Mouse (Mus musculus) MEL (cell line): ENCODE results near the gene Bpifc. TPM values are rescaled to one million over a fixed set of nuclear protein-coding genes. Genes with fewer than 3 reads are reported as not detected.
A peak's percentile ranks its signal among the peaks of the same experiment; 100 is the strongest.

Experiments
- DNase-seq: peaks from one replicate; pipeline ENCODE4 v3.0.0; 2011; ENCODE audit warnings: low read depth, low spot score
- H3K27ac ChIP-seq: 2 replicates; pipeline ENCODE4 v1.5.1; 2012; ENCODE audit warnings: low read depth, mild to moderate bottlenecking, control low read depth, low read length, moderate library complexity; ENCODE audit not compliant: control insufficient read depth
- H3K27me3 ChIP-seq, 2 experiments: fragments of 150-350 bp in 1 of 2; sonication (generic) in 1 of 2; 2 replicates each; pipeline ENCODE4 v1.6.1; 2012; ENCODE audit warnings: low read length in 2 of 2, mild to moderate bottlenecking in 2 of 2, improper control_type of control experiment in 1 of 2, moderate library complexity in 1 of 2; ENCODE audit not compliant: insufficient read depth in 2 of 2, control insufficient read depth in 1 of 2
- H3K36me3 ChIP-seq, 2 experiments: 2 replicates each; pipeline ENCODE4 v1.6.1; 2012 to 2014; ENCODE audit warnings: low read length in 2 of 2, improper control_type of control experiment in 1 of 2, inconsistent platforms in 1 of 2, mild to moderate bottlenecking in 1 of 2; ENCODE audit not compliant: insufficient read depth in 2 of 2, control insufficient read depth in 1 of 2
- H3K4me1 ChIP-seq, 2 experiments: fragments of 150-350 bp in 1 of 2; sonication (generic) in 1 of 2; 2 replicates each; pipeline ENCODE4 v1.6.1; 2012; ENCODE audit warnings: low read length in 2 of 2, improper control_type of control experiment in 1 of 2, mild to moderate bottlenecking in 1 of 2; ENCODE audit not compliant: insufficient read depth in 2 of 2, control insufficient read depth in 1 of 2
- H3K4me3 ChIP-seq, 2 experiments: fragments of 150-350 bp in 1 of 2; sonication (generic) in 1 of 2; 2 replicates each; pipeline ENCODE4 v1.5.1; 2012; ENCODE audit warnings: low read depth in 2 of 2, low read length in 2 of 2, mild to moderate bottlenecking in 2 of 2, moderate library complexity in 2 of 2, control low read depth in 1 of 2, improper control_type of control experiment in 1 of 2; ENCODE audit not compliant: control insufficient read depth in 1 of 2, insufficient read depth in 1 of 2
- H3K79me2 ChIP-seq: 2 replicates; pipeline ENCODE4 v1.6.1; 2012; ENCODE audit warnings: mild to moderate bottlenecking, low read length, moderate library complexity; ENCODE audit not compliant: control insufficient read depth, poor library complexity, insufficient read depth
- H3K9ac ChIP-seq: 2 replicates; pipeline ENCODE4 v1.6.1; 2012; ENCODE audit warnings: low read depth, mild to moderate bottlenecking, control low read depth, low read length, moderate library complexity; ENCODE audit not compliant: control insufficient read depth, poor library complexity, severe bottlenecking
- H3K9me3 ChIP-seq: fragments of 150-350 bp; sonication (generic); replicated peaks from 2 replicates; pipeline ENCODE4 v1.6.1; 2012; ENCODE audit warnings: mild to moderate bottlenecking, low read length, improper control_type of control experiment, moderate library complexity; ENCODE audit not compliant: insufficient read depth
- BHLHE40 ChIP-seq: IDR thresholded peaks from 2 replicates; pipeline ENCODE4 v1.6.1; 2012; ENCODE audit warnings: low read depth, mild to moderate bottlenecking, inconsistent platforms, low read length, improper control_type of control experiment, borderline replicate concordance
- CHD1 ChIP-seq: IDR thresholded peaks from 2 replicates; pipeline ENCODE4 v1.6.1; 2012; ENCODE audit warnings: low read depth, mild to moderate bottlenecking, inconsistent platforms, low read length, improper control_type of control experiment
- E2F4 ChIP-seq: IDR thresholded peaks from 2 replicates; pipeline ENCODE4 v1.6.1; 2011; ENCODE audit warnings: low read depth, low read length, improper control_type of control experiment, borderline replicate concordance
- ELF1 ChIP-seq: IDR thresholded peaks from 2 replicates; pipeline ENCODE4 v1.6.1; 2014; ENCODE audit warnings: low read depth, mild to moderate bottlenecking, inconsistent platforms, low read length, improper control_type of control experiment, moderate library complexity
- ETS1 ChIP-seq: IDR thresholded peaks from 2 replicates; pipeline ENCODE4 v1.6.1; 2012; ENCODE audit warnings: low read depth, mild to moderate bottlenecking, inconsistent platforms, low read length, improper control_type of control experiment, moderate library complexity
- MAFK ChIP-seq: IDR thresholded peaks from 2 replicates; pipeline ENCODE4 v1.6.1; 2011; ENCODE audit warnings: low read depth, mild to moderate bottlenecking, low read length, improper control_type of control experiment, borderline replicate concordance
- MAX ChIP-seq: IDR thresholded peaks from 2 replicates; pipeline ENCODE4 v1.6.1; 2011; ENCODE audit warnings: low read length, improper control_type of control experiment
- MAZ ChIP-seq: IDR thresholded peaks from 2 replicates; pipeline ENCODE4 v1.6.1; 2012; ENCODE audit warnings: low read depth, mild to moderate bottlenecking, inconsistent platforms, low read length, improper control_type of control experiment
- MYB ChIP-seq: IDR thresholded peaks from 2 replicates; pipeline ENCODE4 v1.6.1; 2011; ENCODE audit warnings: mild to moderate bottlenecking, low read depth, low read length, improper control_type of control experiment
- NELFE ChIP-seq: IDR thresholded peaks from 2 replicates; pipeline ENCODE4 v1.6.1; 2011; ENCODE audit warnings: low read depth, low read length, improper control_type of control experiment
- POLR2A ChIP-seq, 2 experiments: IDR thresholded peaks; 2 replicates each; pipeline ENCODE4 v1.6.1; 2011 to 2012; ENCODE audit warnings: low read length in 2 of 2, mild to moderate bottlenecking in 2 of 2, control low read depth in 1 of 2, improper control_type of control experiment in 1 of 2, low read depth in 1 of 2, moderate library complexity in 1 of 2; ENCODE audit not compliant: control insufficient read depth in 1 of 2, insufficient read depth in 1 of 2, poor library complexity in 1 of 2
- POLR2AphosphoS5 ChIP-seq: IDR thresholded peaks from 2 replicates; pipeline ENCODE4 v1.6.1; 2012; ENCODE audit warnings: low read depth, borderline replicate concordance, mild to moderate bottlenecking, inconsistent platforms, low read length, moderate library complexity, mixed read lengths
- RAD21 ChIP-seq: IDR thresholded peaks from 2 replicates; pipeline ENCODE4 v1.6.1; 2011; ENCODE audit warnings: mild to moderate bottlenecking, low read depth, low read length, improper control_type of control experiment
- RCOR1 ChIP-seq: IDR thresholded peaks from 2 replicates; pipeline ENCODE4 v1.6.1; 2012; ENCODE audit warnings: low read depth, mild to moderate bottlenecking, inconsistent platforms, low read length, improper control_type of control experiment
- TAL1 ChIP-seq: IDR thresholded peaks from 2 replicates; pipeline ENCODE4 v1.6.1; 2012; ENCODE audit warnings: mild to moderate bottlenecking, inconsistent platforms, low read length, moderate library complexity, mixed read lengths
- TCF12 ChIP-seq: IDR thresholded peaks from 2 replicates; pipeline ENCODE4 v1.6.1; 2014; ENCODE audit warnings: low read depth, mild to moderate bottlenecking, inconsistent platforms, low read length, improper control_type of control experiment, moderate library complexity
- UBTF ChIP-seq: IDR thresholded peaks from 2 replicates; pipeline ENCODE4 v1.6.1; 2012; ENCODE audit warnings: low read depth, mild to moderate bottlenecking, inconsistent platforms, low read length, improper control_type of control experiment, moderate library complexity, borderline replicate concordance; ENCODE audit not compliant: insufficient read depth
- USF2 ChIP-seq, 2 experiments: IDR thresholded peaks; 2 replicates each; pipeline ENCODE4 v1.6.1; 2011 to 2012; ENCODE audit warnings: improper control_type of control experiment in 2 of 2, low read length in 2 of 2, borderline replicate concordance in 1 of 2, inconsistent platforms in 1 of 2, low read depth in 1 of 2, mild to moderate bottlenecking in 1 of 2; ENCODE audit not compliant: insufficient read depth in 1 of 2
- ZC3H11A ChIP-seq: IDR thresholded peaks from 2 replicates; pipeline ENCODE4 v1.6.1; 2012; ENCODE audit warnings: low read depth, mild to moderate bottlenecking, inconsistent platforms, low read length, improper control_type of control experiment
- ZKSCAN1 ChIP-seq: IDR thresholded peaks from 2 replicates; pipeline ENCODE4 v1.6.1; 2012; ENCODE audit warnings: low read depth, mild to moderate bottlenecking, inconsistent platforms, low read length, improper control_type of control experiment, moderate library complexity
- ZMIZ1 ChIP-seq: IDR thresholded peaks from 2 replicates; pipeline ENCODE4 v1.6.1; 2012; ENCODE audit warnings: low read depth, mild to moderate bottlenecking, inconsistent platforms, low read length, improper control_type of control experiment, moderate library complexity
- polyA plus RNA-seq, 2 experiments: library from polyadenylated mRNA; stranded (reverse) in 1 of 2; unstranded in 1 of 2; fragments of >175 nt in 1 of 2; fragments of >200 nt in 1 of 2; gene quantifications; 2 replicates each; pipeline versions ENCODE4 v1.2.1 to v1.2.4; 2012; ENCODE audit warnings: low replicate concordance in 2 of 2, low read depth in 1 of 2; ENCODE audit not compliant: insufficient read length in 2 of 2, insufficient read depth in 1 of 2, missing spikeins in 1 of 2
- total RNA-seq: library from RNA; depleted of rRNA; stranded (reverse); fragments of 300-350 nt; gene quantifications from 2 replicates; pipeline ENCODE4 v1.2.3, GENCODE M21; 2012

Gene Bpifc
- total and polyA plus RNA-seq, 3 experiments: 0.03 TPM; not detected in 2

- Histone ChIP-seq H3K36me3 (no peaks in the 10 kb centered on the region), H3K27ac (no peak overlapping the region), H3K27me3 (peaks cover 0 to 1% of the 10 kb centered on the region in 2 experiments; a peak in 3 of 4 replicates)
- TF ChIP-seq ZC3H11A (no peak), ZKSCAN1 (no peak), UBTF (no peak), MYB (no peak), TAL1 (no peak), ZMIZ1 (no peak), RAD21 (no peak), ELF1 (no peak), BHLHE40 (no peak), NELFE (no peak), ETS1 (no peak), MAZ (no peak), POLR2AphosphoS5 (no peak), USF2 (IDR thresholded peaks at IDR 0.05; ENCODE audit: borderline replicate concordance in 1 of 2, insufficient read depth in 1 of 2, low read depth in 1 of 2, low read length in 2 of 2) (no peak), E2F4 (no peak), MAFK (no peak), POLR2A (IDR thresholded peaks at IDR 0.05; ENCODE audit: control insufficient read depth in 1 of 2, insufficient read depth in 1 of 2, low read depth in 1 of 2, low read length in 2 of 2, poor library complexity in 1 of 2) (no peak), TCF12 (no peak)
- TF ChIP-seq, all 39 proteins: peak for 0
- Histone ChIP-seq H3K4me1 (no peaks in the 10 kb centered on the region), H3K9me3 (no peaks in the 10 kb centered on the region), H3K4me3 (no peak overlapping the region), H3K9ac (no peak overlapping the region), H3K79me2 (no peaks in the 10 kb centered on the region)
- DNase-seq: peak; percentile 21
Observed at GRCm38 (mm10) chr10:85969894-85970620, 41.6 kb downstream of the Bpifc start.

DNA sequence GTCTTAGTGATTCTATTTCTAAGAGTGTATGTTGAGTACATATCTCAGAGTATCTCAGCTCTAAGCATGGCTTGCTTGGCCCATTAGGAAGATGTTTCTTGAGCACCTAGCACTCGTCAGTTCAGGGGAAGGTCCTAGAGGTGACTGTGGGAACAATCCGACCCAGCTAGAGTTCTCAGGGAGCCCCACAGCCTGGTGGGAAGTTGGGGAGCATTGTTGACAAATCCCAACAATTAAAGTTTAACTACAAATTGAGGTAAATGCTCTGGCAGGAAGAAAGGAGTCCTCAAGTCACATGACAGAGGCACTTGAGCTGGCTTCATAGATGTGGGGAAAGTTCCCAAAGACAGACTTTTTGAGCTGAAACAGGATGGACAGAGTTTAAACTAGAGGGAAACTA, 43.0 kb downstream of the Bpifc start:
- no peak for TF ChIP-seq MAX
- TF ChIP-seq RCOR1: no peak
- no peak for TF ChIP-seq ZMIZ1
- no peak for TF ChIP-seq CHD1
- no peak for TF ChIP-seq ZC3H11A
- TF ChIP-seq MAFK: no peak

More for the DNA sequence above, 43.0 kb downstream of the Bpifc start:
- no peak overlapping the region for H3K27ac ChIP-seq
- no peak for DNase-seq
- no peak overlapping the region for H3K9ac ChIP-seq
- no peaks in the 10 kb centered on the region for H3K9me3 ChIP-seq
- no peaks in the 10 kb centered on the region for H3K36me3 ChIP-seq
- no peak overlapping the region for H3K4me3 ChIP-seq
- peaks cover 0 to 1% of the 10 kb centered on the region in 2 experiments; a peak in 3 of 4 replicates for H3K27me3 ChIP-seq
- H3K4me1 ChIP-seq: no peaks in the 10 kb centered on the region
- no peaks in the 10 kb centered on the region for H3K79me2 ChIP-seq
